Comparison of ENCODE assay signal across 8 mouse cellular contexts in the genomic region with DNA sequence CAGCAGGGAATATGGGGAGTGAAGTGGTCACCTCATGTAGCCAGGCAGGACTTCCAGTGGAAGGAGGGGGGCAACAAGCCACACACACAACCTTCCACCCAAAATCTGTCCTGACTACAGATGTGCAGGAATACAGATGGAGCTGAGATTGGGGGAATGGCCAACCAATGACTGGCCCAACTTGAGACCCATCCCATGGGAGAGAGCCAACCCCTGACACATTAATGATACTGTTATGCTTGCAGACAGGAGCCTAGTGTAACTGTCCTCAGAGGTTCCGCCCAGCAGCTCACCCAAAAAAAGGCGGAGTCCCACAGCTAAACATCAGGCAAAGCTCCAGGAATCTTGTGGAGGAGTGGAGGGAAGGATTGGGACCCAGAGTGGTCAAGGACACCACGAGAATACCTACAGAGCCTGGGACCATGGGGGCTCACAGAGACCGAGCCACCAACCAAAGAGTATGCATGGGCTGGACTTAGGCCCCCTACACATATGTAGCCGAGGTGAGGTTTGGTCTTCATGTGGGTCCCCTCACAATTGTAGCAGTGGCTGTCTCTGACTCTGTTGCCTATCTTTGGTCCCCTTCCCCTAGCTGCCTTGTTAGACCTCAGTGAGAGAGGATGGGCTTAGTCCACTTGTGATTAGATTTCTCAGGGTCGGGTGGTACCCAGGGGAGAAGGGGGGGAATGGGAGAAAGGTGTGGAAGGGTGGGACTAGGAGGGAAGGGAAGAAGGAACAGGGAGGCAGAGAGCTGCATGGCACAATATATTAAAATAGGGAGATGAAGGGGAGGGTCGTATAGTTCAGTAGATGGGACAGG. TPM values are rescaled to one million over a fixed set of nuclear protein-coding genes. Genes with fewer than 3 reads are reported as not detected.
DNase-seq lines count a peak whose midpoint lies in the region; ATAC-seq and TF ChIP-seq lines count a peak whose summit lies in the region.

No protein-coding gene starts in this region.

- 0 out of 2 replicates have a peak, but pooled peaks cover 15% of the 10 kb centered on the region for H3K27me3 ChIP-seq in heart, embryonic 10.5 days (ENCODE audit: insufficient read depth, poor library complexity, severe bottlenecking)
- peaks cover 16% of the 10 kb centered on the region; the same call in 1 of the 2 replicates for H3K27me3 ChIP-seq in E14TG2a.4 (ENCODE audit: insufficient read depth, low read length)
- H3K27me3 ChIP-seq in hindbrain, embryonic 12.5 days: peaks cover 27% of the 10 kb centered on the region
- H3K27me3 ChIP-seq in midbrain, embryonic 11.5 days (ENCODE audit: control insufficient read depth, insufficient read depth, low read length): no peaks in the 10 kb centered on the region

- intact Hi-C loops in left cerebral cortex, postnatal 4 days (cut with DNase I): loop anchor here (5.0 to 10.0 kb wide), 3 partner anchors 81 to 138 kb away; no protein-coding TSS in a partner anchor

- peaks cover 9% of the 10 kb centered on the region for H3K4me1 ChIP-seq in heart, embryonic 10.5 days
- H3K4me1 ChIP-seq in E14TG2a.4 (replicated peaks; ENCODE audit: low read depth, low read length): peaks cover 9% of the 10 kb centered on the region; the same call in 1 of the 2 replicates
- H3K4me1 ChIP-seq in hindbrain, embryonic 12.5 days: no peaks in the 10 kb centered on the region
- H3K4me1 ChIP-seq in midbrain, embryonic 11.5 days (ENCODE audit: control insufficient read depth, insufficient read depth, low read length): no peaks in the 10 kb centered on the region

- H3K9me3 ChIP-seq in heart, embryonic 10.5 days: 0 out of 2 replicates have a peak, but pooled peaks cover 1% of the 10 kb centered on the region
- H3K9me3 ChIP-seq in E14TG2a.4 (ENCODE audit: low read length): peaks cover 7% of the 10 kb centered on the region
- 0 out of 2 replicates have a peak, but pooled peaks cover 2% of the 10 kb centered on the region for H3K9me3 ChIP-seq in hindbrain, embryonic 12.5 days (replicated peaks)
- no peaks in the 10 kb centered on the region for H3K9me3 ChIP-seq in midbrain, embryonic 11.5 days (ENCODE audit: control insufficient read depth, low read length)

- H3K36me3 ChIP-seq in heart, embryonic 10.5 days: no peaks in the 10 kb centered on the region
- H3K36me3 ChIP-seq in E14TG2a.4 (ENCODE audit: insufficient read depth, low read length): no peaks in the 10 kb centered on the region
- H3K36me3 ChIP-seq in hindbrain, embryonic 12.5 days: no peaks in the 10 kb centered on the region
- no peaks in the 10 kb centered on the region for H3K36me3 ChIP-seq in midbrain, embryonic 11.5 days (ENCODE audit: control insufficient read depth, insufficient read depth, low read length)

- 0 out of 2 replicates have a peak overlapping the region, but pooled peaks have one; percentile 27 for H3K9ac ChIP-seq in hindbrain, embryonic 12.5 days
- peak overlapping the region; percentile 41; the same call in 1 of the 2 replicates for H3K9ac ChIP-seq in midbrain, embryonic 11.5 days (ENCODE audit: low read length)

- WGBS in heart, embryonic 10.5 days: 52% methylated on average over 7 of the region's 7 CpGs
- WGBS in hindbrain, embryonic 12.5 days: 65% methylated on average over 7 of the region's 7 CpGs
- WGBS in midbrain, embryonic 11.5 days: 71% methylated on average over 7 of the region's 7 CpGs

- peak overlapping the region; percentile 46 for H3K4me3 ChIP-seq in heart, embryonic 10.5 days
- 0 out of 2 replicates have a peak overlapping the region, but pooled peaks have one; percentile 35 for H3K4me3 ChIP-seq in E14TG2a.4 (replicated peaks; ENCODE audit: low read length)
- peak overlapping the region; percentile 20; the same call in 1 of the 2 replicates for H3K4me3 ChIP-seq in hindbrain, embryonic 12.5 days
- H3K4me3 ChIP-seq in midbrain, embryonic 11.5 days (ENCODE audit: low read depth, low read length): no peak overlapping the region

- peak overlapping the region; percentile 44 for H3K27ac ChIP-seq in heart, embryonic 10.5 days
- H3K27ac ChIP-seq in hindbrain, embryonic 12.5 days: no peak overlapping the region
- H3K27ac ChIP-seq in midbrain, embryonic 11.5 days (ENCODE audit: low read depth, low read length): no peak overlapping the region

- DNase-seq in heart, embryonic 10.5 days (ENCODE audit: low spot score): no peak
- no peak for DNase-seq in heart, adult 8-10 months (ENCODE audit: low spot score)
- DNase-seq in midbrain, embryonic 11.5 days (ENCODE audit: low spot score, missing footprints): peak; percentile 75
- no peak for DNase-seq in T-cell, adult 2 months (ENCODE audit: low spot score)
- DNase-seq in natural killer cell, adult 2 months (ENCODE audit: low spot score in 2 of 2): no peak
- DNase-seq in left cerebral cortex, postnatal 4 days: no peak

- no peak for ATAC-seq in hindbrain, embryonic 12.5 days (ENCODE audit: low FRiP score)
- ATAC-seq in midbrain, embryonic 11.5 days (ENCODE audit: low FRiP score): no peak

- TF ChIP-seq CTCF in E14TG2a.4 (conservative IDR thresholded peaks at IDR 0.05; ENCODE audit: low read length): no peak

- H3K4me2 ChIP-seq in hindbrain, embryonic 12.5 days (replicated peaks): peak overlapping the region; percentile 50; the same call in 1 of the 2 replicates
- peak overlapping the region; percentile 35 for H3K4me2 ChIP-seq in midbrain, embryonic 11.5 days

RNA-seq across cellular contexts. Expression of gene Eno4, which starts 39.9 kb away (rescaled TPM):
- polyA plus RNA-seq in heart, embryonic 10.5 days (2016; fragmentation: Nextera tagmentation; extraction: Ambion mirVana): 0.31 and 0.34 TPM in 2 replicates
- under 1 TPM in 1 of 4 experiments, not detected in 3; 0.28 TPM for total RNA-seq in heart, adult 8-10 months (2022)
- polyA plus RNA-seq in hindbrain, embryonic 12.5 days (2016; fragmentation: Nextera tagmentation; extraction: Ambion mirVana): 1.3 and 1.6 TPM in 2 replicates
- 0.39 and 0.45 TPM in 2 replicates for polyA plus RNA-seq in midbrain, embryonic 11.5 days (2014; fragmentation: Nextera tagmentation; extraction: Ambion mirVana)
- total RNA-seq in left cerebral cortex, postnatal 4 days (2021): under 1 TPM; 0.58 to 0.62 TPM

RNA-seq across cellular contexts. Expression of gene Hspa12a, which starts 40.2 kb away (rescaled TPM):
- polyA plus RNA-seq in heart, embryonic 10.5 days (2016; fragmentation: Nextera tagmentation; extraction: Ambion mirVana): 4.9 and 7.5 TPM in 2 replicates
- total RNA-seq in heart, adult 8-10 months (2022): 10 to 100 TPM; 14.7 to 21.9 (median 17.6) TPM
- 42.9 and 44.2 TPM in 2 replicates for polyA plus RNA-seq in hindbrain, embryonic 12.5 days (2016; fragmentation: Nextera tagmentation; extraction: Ambion mirVana)
- polyA plus RNA-seq in midbrain, embryonic 11.5 days (2014; fragmentation: Nextera tagmentation; extraction: Ambion mirVana): 9.3 and 10.6 TPM in 2 replicates
- 100 to 1,000 TPM; 153 to 159 TPM for total RNA-seq in left cerebral cortex, postnatal 4 days (2021)
